Mouse (Mus musculus): ENCODE measurements at regions not wholly inside any gene's neighbourhood (a gene's known extent, or its start where the extent isn't known, plus 50 kb on each side); places are given as distances from the start of the nearest gene placed in this dataset.

DNA sequence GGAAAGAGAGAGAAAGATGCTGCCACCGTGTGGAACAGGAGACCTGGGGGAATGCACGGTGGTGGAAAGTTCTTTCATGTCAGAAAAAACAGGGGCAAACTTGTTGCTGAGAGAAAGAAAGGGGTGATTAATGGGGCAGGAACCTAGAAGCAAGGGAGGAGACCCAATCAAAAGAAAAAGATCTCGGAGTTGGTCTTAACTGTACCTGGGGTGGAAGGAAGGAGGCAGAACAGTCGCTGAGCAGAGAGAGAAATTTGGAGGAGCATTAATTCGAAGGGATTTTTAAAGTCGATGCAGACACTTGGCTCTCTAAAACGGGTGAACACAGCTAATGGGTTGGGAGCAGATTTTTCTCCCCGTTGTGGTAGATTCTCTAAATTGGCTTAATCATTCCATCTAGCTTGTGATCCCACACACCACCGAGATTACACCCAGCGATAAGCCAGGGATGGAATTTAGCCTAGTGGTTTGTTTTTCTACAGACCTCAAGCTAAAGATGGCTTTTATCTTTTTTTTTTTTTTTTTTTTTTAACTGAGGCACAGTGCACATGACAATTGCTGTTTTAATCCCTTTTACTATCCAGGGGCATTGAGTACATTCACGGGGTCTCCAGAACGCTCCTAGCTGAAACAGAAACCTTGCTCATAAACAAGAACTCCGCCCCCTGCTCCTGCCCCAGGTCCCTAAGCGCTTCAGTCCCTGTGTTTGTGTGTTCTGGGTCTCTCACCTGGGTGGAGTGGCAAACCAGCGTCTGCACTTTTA, 73.1 kb upstream of the Cpm start:
- no peak for DNase-seq (ENCODE audit: low spot score)

- no peak for DNase-seq (ENCODE audit: low spot score)
Observed at GRCm38 (mm10) chr10:117555542-117555941, 73.8 kb upstream of the Cpm start.

- DNase-seq (ENCODE audit: low spot score), result no peak
Observed at GRCm38 (mm10) chr10:117555044-117555443, 74.3 kb upstream of the Cpm start.

DNA sequence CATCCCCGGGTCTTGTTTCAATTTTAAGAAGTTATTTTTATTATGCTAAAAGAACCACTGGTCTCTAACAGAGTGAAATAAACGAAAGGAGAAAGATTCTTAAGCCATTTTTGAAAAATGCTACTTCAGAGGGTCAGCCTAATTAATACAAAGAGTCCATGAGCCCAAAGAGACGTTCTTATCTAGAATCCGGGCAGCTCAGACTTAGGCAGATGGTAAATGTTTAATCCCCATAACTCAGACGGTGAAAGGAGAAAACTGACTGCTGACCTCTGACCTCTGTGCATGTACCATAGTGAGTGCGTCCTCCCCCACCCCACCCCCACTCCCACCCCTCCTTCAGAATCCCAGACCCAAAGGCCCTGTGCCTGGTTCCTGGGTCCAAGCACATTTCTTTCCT, 74.8 kb upstream of the Cpm start:
- no peak for DNase-seq (ENCODE audit: low spot score)

DNA sequence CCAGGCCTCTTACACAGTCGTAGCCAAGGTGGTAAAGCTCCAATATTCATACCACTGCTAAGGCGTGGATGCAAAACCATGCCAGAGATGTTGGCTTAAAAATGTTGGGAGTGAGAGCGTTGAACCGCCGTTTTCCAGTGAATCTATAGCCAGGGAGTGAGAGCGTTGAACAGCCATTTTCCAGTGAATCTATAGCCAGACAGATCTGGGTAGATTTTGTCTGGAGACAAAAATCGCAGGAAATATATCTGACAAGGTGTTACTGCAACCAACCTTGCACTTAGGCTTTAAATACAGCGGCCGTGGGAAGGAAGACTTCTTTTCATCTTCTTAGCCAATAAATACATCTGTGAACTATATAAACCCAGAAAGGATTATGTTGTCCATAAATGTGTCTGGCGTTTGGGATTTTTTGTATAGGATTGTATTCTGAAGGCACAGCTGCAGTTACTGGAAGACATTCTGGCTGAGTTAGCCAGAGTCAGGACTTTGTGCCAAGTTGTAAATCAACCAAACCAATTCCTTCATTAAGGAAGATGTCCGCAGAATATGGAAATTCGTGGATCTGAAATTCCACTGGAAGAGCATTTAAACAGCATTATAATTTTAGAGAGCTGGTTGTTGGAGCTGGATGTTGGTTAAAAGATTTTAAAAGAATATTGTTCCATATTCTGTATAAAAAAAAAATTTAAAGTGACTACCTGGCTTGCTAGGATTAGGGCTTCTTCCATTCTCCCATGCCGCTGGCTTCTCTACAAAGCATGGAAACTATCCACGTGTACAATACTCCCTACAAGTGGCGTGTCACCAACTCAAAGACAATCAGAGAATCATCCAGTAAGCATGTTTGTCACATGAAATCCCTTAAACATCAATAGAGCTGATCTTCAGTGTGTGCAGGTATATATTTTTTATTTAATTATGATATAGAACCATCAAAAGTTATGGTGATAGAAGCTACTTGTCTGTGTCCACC, 75.8 kb upstream of the Cpm start:
- DNase-seq (ENCODE audit: low spot score), result no peak

- DNase-seq (ENCODE audit: low spot score), result no peak
Observed at GRCm38 (mm10) chr10:117552049-117552652, 77.1 kb upstream of the Cpm start.

- DNase-seq (ENCODE audit: low spot score), result no peak
Observed at GRCm38 (mm10) chr10:117551234-117552048, 77.9 kb upstream of the Cpm start.

DNA sequence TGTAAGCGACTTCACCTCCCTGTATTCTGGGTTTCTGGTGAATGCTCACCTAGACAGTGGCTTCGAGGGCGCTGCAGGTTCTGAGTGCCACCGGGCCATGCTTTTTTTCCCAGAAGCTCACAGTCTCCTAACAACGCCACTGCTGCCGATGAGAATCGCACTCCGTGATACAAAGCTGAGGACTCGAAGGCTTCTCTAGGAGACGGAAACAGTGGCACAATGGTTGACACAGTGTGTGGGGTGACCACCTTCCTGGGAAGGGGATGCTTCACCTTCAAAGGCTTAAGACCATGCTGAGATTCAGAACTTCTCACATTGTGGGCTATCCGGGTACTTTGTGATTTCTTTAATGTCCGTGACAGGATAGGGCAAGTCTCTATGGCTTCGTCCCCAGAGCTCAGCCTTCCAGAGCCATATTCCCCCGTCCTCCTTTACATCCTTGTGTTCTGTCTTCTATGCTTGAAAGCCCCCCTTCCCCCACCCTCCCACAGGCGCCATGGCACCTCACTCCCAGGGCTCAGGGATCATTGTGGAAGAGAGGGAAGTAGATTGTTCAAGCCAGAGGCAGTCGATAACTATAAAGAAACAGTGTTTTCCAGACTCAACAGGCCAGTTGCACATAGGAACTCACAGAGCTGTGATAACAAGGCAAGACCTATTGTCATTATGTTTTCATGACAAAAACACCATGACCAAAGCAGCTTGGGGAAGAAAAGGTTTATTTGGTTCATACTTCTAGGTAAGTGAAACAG, 79.3 kb upstream of the Cpm start:
- no peak for DNase-seq (ENCODE audit: low spot score)

- no peak for DNase-seq (ENCODE audit: low spot score)
Observed at GRCm38 (mm10) chr10:117549506-117549830, 79.8 kb upstream of the Cpm start.

GRCm38 (mm10) chr10:117548775-117549505, 80.4 kb upstream of the Cpm start:
- no peak for DNase-seq (ENCODE audit: low spot score)

GRCm38 (mm10) chr10:117548262-117548661, 81.0 kb upstream of the Cpm start:
- DNase-seq (ENCODE audit: low spot score), result no peak

DNA sequence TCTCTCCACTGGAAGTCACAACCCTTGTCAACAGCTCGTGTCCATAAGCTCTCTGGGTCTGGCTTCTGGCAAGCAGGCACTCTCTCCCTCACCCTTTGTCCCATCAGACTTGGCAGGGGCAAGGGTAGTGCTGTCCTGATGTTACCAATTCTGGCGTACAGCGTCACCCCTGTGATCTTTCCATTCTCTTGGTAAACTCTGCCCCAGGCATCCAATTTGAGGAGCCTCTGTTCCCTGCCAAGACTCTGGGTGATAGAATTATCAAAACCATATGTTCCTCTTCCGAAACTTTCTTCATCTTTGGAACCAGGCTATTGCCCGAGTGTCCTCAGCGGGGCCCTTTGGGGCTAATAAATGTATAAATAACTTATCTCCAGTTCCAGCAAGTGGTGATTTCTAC, 82.0 kb upstream of the Cpm start:
- no peak for DNase-seq (ENCODE audit: low spot score)

DNA sequence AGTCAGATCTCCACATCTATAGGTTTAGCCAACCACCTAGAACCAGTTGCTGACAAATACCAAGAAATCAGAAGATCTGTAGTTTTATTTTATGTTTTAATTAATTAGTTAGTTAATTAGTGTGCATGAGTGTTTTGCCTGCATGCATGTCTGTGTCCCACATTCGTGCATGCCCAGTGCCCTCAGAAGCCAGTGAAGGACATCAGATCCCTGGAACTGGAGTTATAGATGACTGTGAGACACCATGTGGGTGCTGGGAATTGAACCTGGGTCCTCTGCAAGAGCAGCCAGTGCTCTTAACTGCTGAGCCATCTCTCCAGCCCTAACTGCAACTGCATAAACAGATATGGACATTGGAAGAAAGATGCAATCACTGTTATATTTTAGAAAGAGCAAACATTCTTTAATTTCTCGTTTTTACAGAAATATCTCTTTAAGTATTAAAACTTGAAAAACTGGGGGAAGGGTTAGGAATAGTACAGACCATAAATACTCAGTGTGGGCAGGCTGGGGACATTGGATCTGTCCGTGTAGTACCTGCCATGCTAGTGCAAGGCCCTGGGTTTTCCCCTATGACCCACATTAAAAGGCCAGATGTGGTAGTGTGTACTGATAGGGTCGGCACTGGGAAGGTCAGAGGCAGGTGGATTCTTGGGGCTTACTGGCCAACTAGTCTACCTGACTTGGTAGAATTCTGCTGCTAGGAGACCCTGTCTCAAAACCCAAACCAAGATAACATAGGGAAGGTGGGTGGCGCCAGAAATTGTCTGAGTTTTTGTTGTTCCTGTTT, 83.3 kb upstream of the Cpm start:
- no peak for DNase-seq (ENCODE audit: low spot score)

DNA sequence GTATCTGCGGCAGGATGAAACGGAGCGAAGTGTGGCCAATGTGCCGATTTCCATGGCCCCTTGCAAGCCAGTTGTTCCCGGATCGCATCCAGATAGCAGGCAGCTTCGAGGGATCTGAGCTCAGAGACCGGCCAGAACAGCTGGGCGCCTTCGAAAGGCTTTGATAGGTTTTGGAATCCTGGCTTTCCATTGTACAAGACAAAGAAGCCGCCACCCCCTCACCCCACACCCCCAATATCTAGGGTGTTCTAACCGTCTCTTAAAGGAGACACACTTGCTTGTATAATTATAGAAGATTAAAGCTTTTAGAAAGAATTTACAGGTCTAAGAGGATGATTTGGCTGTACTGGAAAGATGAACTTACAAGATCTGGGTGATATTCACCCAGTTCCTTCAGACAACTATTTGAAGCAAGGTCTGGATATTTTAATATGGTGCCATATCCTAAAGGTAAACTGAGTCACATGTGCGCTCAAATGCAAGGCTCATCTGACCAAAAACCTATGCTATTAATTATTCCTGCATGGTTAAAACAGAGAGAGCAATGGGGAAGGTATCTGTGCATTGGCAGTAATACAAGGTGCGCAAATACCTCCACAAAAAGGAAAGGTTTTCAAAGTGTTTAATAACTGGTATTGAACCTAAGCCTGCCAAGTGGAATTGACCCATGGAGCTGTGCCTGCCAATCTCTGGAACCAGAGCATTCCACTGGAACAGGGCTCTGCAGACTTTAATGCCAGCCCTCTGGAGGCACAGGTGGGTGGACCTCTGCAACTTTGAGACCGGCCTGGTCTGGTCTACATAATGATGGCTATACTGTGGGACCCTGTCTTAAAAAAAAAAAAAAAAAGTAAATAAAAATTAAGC, 84.4 kb upstream of the Cpm start:
- DNase-seq (ENCODE audit: low spot score), result no peak

DNA sequence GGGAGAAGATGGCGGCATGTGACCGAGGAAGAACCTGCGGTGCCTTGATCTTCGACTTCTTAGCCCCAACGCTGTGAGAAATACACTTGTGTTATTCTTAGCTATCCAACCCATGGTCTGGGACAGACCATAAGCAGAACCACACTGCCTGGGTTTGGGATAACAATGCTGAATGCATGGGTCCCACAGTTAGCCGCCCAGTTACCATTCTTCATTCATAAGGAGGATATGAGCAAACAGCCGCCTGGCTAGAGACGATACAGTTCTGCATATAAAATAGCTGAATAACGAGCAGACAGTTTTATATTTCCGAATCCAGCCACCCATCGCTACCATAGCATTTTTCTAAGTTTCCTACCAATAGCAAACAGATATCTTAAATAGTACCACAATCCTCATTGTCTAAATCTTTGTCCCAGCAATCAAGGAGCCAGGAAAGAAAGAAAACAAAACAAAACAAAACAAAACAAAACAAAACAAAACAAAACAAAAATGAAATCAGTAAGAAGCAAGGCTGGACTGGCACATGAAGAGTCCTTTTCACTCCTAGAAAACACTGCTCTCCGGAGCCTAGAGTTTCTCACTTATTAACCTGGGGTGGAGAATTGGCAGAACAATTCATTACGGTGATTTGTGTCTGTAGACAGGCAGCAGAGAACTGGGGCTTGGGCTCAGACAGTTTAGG, 85.2 kb upstream of the Cpm start:
- no peak for DNase-seq (ENCODE audit: low spot score)

GRCm38 (mm10) chr10:117543696-117543950, 85.7 kb upstream of the Cpm start:
- DNase-seq (ENCODE audit: low spot score), result no peak

DNA sequence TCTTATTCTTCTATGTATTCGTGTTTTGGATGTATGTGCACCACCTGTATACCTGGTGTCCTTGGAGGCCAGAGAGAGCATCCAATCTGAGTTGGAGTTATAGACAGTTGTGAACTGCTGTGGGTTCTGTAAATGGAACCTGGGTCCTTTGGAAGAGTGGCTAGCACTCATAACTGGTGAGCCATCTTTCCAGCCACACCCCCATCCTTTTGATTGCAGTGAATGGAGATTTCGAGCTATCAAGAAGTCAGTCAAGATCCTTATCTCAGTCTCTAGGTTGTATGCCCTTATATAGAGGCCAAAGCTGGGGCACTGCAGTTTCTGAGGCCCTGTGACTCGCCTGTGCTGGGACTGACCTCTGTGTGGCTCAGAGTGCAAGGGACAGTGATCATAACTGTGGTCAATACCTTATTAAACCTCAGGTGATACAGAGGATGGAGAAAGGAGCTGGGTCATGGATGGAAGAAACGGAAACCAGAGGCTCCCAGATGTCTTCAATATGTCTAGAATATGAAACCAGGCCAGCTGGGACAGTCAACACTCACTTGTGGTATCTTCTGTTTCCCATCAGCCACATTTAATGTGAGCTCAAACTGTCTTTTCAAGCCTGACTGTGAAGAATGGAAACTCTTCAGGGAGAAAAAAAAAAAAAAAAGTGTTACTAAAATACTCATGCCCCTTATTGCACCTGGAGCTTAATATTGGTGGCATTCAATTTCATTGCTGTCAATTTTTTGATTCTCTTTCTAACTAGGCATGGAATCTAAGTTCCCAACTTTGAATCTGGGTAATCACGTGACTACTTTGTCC, 86.2 kb upstream of the Cpm start:
- no peak for DNase-seq (ENCODE audit: low spot score)

GRCm38 (mm10) chr10:117542351-117542750, 86.9 kb upstream of the Cpm start:
- no peak for DNase-seq (ENCODE audit: low spot score)
